Mouse (Mus musculus): Measurements from ENCODE around the gene Nkap.
"Not testable (repeated sequence)": the region's sequence is repeated elsewhere in the genome, so short reads cannot be mapped to it uniquely, and the experiment has no call there.

Gene Nkap

GRCm38 (mm10) chrX:37126671-37127358 is at the start of gene Nkap:
Gene Nkap, plus strand, starts transcription at chrX:37126795.
- CTCF ChIA-PET: no interaction called here

- CTCF ChIA-PET: not testable (repeated sequence)
Measured at GRCm38 (mm10) chrX:37080345-37080744, 46.2 kb upstream of the Nkap start.

GRCm38 (mm10) chrX:37081194-37081593 is 45.4 kb upstream of the Nkap start:
- CTCF ChIA-PET: no interaction called here

- CTCF ChIA-PET: no interaction called here
Measured at GRCm38 (mm10) chrX:37084318-37084926, 42.2 kb upstream of the Nkap start.

GRCm38 (mm10) chrX:37084927-37085660 is 41.5 kb upstream of the Nkap start, which contains the start of gene Rpl39:
Gene Rpl39, minus strand, starts transcription at chrX:37085402.
- CTCF ChIA-PET: no interaction called here

- CTCF ChIA-PET: no interaction called here
Measured at GRCm38 (mm10) chrX:37085665-37086064, 40.9 kb upstream of the Nkap start.

GRCm38 (mm10) chrX:37088778-37089177 is 37.8 kb upstream of the Nkap start:
- CTCF ChIA-PET: no interaction called here

GRCm38 (mm10) chrX:37091457-37091856 is 35.1 kb upstream of the Nkap start:
- CTCF ChIA-PET: no interaction called here

- CTCF ChIA-PET: interaction anchor here (1.8 kb wide), 1 partner anchor 15 kb away, joined by 5 read pairs; the partner anchor contains the start of gene Upf3b
Measured at GRCm38 (mm10) chrX:37095106-37095768, 31.4 kb upstream of the Nkap start.

GRCm38 (mm10) chrX:37098681-37099080 is 27.9 kb upstream of the Nkap start:
- CTCF ChIA-PET: interaction anchor here (0.6 to 0.7 kb wide), 2 partner anchors 21 to 205 kb away, joined by 3 to 9 read pairs; no protein-coding TSS in a partner anchor

- CTCF ChIA-PET: no interaction called here
Measured at GRCm38 (mm10) chrX:37103826-37104225, 22.8 kb upstream of the Nkap start.

GRCm38 (mm10) chrX:37109526-37110192 is 16.9 kb upstream of the Nkap start:
- CTCF ChIA-PET: interaction anchor here (1.0 kb wide), 1 partner anchor 14 kb away, joined by 5 read pairs; no protein-coding TSS in a partner anchor

GRCm38 (mm10) chrX:37110193-37110880 is 16.3 kb upstream of the Nkap start, which contains the start of gene Upf3b:
Gene Upf3b, minus strand, starts transcription at chrX:37110322.
- CTCF ChIA-PET: interaction anchor here (1.0 kb wide), 1 partner anchor 15 kb away, joined by 5 read pairs; no protein-coding TSS in a partner anchor

GRCm38 (mm10) chrX:37110881-37111193 is 15.8 kb upstream of the Nkap start:
- CTCF ChIA-PET: no interaction called here

- CTCF ChIA-PET: no interaction called here
Measured at GRCm38 (mm10) chrX:37117085-37117484, 9.5 kb upstream of the Nkap start.

GRCm38 (mm10) chrX:37119585-37119984 is 7.0 kb upstream of the Nkap start:
- CTCF ChIA-PET: interaction anchor here (0.5 kb wide), 1 partner anchor 21 kb away, joined by 9 read pairs; no protein-coding TSS in a partner anchor

- CTCF ChIA-PET: interaction anchor here (0.7 kb wide), 1 partner anchor 29 kb away, joined by 3 read pairs; no protein-coding TSS in a partner anchor
Measured at GRCm38 (mm10) chrX:37120212-37120611, 6.4 kb upstream of the Nkap start.

- CTCF ChIA-PET: no interaction called here
Measured at GRCm38 (mm10) chrX:37125511-37125910, 1.1 kb upstream of the Nkap start.

GRCm38 (mm10) chrX:37141732-37142131 is 15.1 kb downstream of the Nkap start:
- CTCF ChIA-PET: no interaction called here

GRCm38 (mm10) chrX:37144498-37144897 is 17.9 kb downstream of the Nkap start:
- CTCF ChIA-PET: interaction anchor here (0.6 kb wide), 1 partner anchor 12 kb away, joined by 5 read pairs; no protein-coding TSS in a partner anchor

- CTCF ChIA-PET: interaction anchor here (0.6 kb wide), 1 partner anchor 12 kb away, joined by 5 read pairs; no protein-coding TSS in a partner anchor
Measured at GRCm38 (mm10) chrX:37144954-37145353, 18.4 kb downstream of the Nkap start.

Data from spleen, embryonic (tissue).